Mouse (Mus musculus): ENCODE data around the gene Rragc. TPM values are rescaled to one million over a fixed set of nuclear protein-coding genes. Genes with fewer than 3 reads are reported as not detected.

The Rragc gene
- total and polyA plus RNA-seq, 3 experiments: 29.6 to 40.6 (median 39.4) TPM

DNA sequence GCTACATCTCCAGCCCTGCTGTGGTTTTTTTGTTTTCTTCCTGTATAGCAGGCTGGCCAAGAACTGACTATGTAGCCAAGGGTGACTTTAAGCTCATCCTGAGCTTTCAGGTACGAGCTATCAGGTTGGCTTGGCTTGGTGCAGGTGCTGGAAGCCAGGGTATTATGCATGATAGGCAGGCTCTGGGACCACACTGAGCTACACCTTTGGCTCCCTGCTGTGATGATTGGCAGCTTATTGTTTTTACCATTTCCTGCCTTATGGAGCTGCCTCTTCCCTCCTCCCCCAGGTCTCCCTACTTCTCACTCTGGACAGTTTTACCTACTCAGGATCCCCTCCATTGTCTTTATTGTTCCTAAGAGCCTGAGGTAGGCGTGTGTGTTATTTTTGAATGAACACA is 1.6 kb downstream of the Rragc start:
- H3K27me3 ChIP-seq (ENCODE audit: control insufficient read depth, insufficient read depth, low read length): no peaks in the 10 kb centered on the region
- H3K27ac ChIP-seq: no peak overlapping the region
- no peak for TF ChIP-seq POLR2A (IDR thresholded peaks at IDR 0.05; ENCODE audit: insufficient read depth, low read depth, low read length)
- no peak for TF ChIP-seq EP300 (IDR thresholded peaks at IDR 0.05; ENCODE audit: insufficient read depth, low read depth, low read length)
- no peak for TF ChIP-seq CTCF (IDR thresholded peaks at IDR 0.05)
- no peak overlapping the region; the same call in 1 of the 2 replicates for H3K4me3 ChIP-seq
- H3K36me3 ChIP-seq (ENCODE audit: control insufficient read depth, insufficient read depth, low read length): peaks cover 20% of the 10 kb centered on the region
- peaks cover 8% of the 10 kb centered on the region for H3K79me2 ChIP-seq (replicated peaks; ENCODE audit: control insufficient read depth, insufficient read depth, low read length)
- H3K9ac ChIP-seq (ENCODE audit: low read depth, low read length): no peak overlapping the region
- DNase-seq: no peak
- intact Hi-C loops (cut with DNase I): loop anchor here (10.0 kb wide), 1 partner anchor 784 kb away; the partner anchor contains the start of gene Ppie
- peaks cover 5% of the 10 kb centered on the region for H3K4me1 ChIP-seq (ENCODE audit: control insufficient read depth, insufficient read depth, low read length)
- 52% methylated on average over 2 of the region's 2 CpGs for WGBS

DNA sequence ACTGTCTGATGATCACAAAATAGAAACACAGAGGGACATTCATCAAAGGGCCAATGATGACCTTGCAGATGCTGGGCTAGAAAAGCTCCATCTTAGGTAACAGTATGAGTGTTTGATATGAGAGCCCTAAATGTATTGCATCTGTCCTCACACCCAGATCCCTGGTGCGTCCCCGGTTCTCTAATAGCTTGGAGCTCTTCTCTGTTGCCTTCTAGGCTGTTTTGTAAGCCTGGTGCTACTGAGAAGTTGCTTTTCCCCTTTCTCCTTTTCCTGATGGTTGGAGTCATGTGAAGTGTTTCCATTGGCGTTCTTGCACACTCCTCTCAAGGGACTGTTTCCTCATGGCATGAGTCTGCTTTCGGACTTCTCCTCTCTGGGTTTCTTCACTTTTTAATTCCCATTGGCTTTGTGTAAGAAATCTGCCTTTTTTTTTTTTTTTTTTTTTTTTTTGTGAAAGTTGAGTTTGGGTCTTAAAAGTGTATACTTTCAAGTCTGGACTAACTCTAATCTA is 3.9 kb downstream of the Rragc start:
- DNase-seq: no peak
- no peak overlapping the region for H3K27ac ChIP-seq
- peaks cover 20% of the 10 kb centered on the region for H3K36me3 ChIP-seq (ENCODE audit: control insufficient read depth, insufficient read depth, low read length)
- H3K4me3 ChIP-seq: no peak overlapping the region
- no peak for TF ChIP-seq EP300 (IDR thresholded peaks at IDR 0.05; ENCODE audit: insufficient read depth, low read depth, low read length)
- no peak for TF ChIP-seq POLR2A (IDR thresholded peaks at IDR 0.05; ENCODE audit: insufficient read depth, low read depth, low read length)
- no peak for TF ChIP-seq CTCF (IDR thresholded peaks at IDR 0.05)
- no peaks in the 10 kb centered on the region for H3K27me3 ChIP-seq (ENCODE audit: control insufficient read depth, insufficient read depth, low read length)
- peaks cover 8% of the 10 kb centered on the region for H3K79me2 ChIP-seq (replicated peaks; ENCODE audit: control insufficient read depth, insufficient read depth, low read length)
- H3K4me1 ChIP-seq (ENCODE audit: control insufficient read depth, insufficient read depth, low read length): peaks cover 5% of the 10 kb centered on the region
- H3K9ac ChIP-seq (ENCODE audit: low read depth, low read length): no peak overlapping the region
- intact Hi-C loops (cut with DNase I): no loop called here
- 83% methylated on average over 4 of the region's 4 CpGs for WGBS

DNA sequence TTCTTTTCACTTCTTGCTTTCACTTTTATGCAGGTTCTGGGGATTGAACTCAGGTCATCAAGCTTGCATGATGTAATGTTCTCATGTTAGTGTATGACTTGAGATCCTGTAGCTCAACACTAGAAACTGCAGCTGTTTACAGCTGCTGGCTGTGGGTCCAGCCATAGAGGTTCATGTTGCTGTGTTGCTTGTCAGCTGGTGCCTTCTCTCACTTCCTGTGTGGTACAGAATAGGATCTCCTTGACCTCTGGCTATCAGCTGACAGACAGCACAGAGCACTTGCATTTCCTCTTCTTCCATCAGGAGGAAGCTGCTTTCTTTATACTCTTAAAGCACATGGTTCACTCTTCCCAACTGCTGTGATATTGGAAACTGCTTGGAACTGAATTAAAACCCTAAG is 10.7 kb downstream of the Rragc start:
- peak in 1 of 2 experiments; percentile 24 for DNase-seq
- H3K36me3 ChIP-seq (ENCODE audit: control insufficient read depth, insufficient read depth, low read length): peaks cover 2% of the 10 kb centered on the region
- intact Hi-C loops (cut with DNase I): no loop called here

DNA sequence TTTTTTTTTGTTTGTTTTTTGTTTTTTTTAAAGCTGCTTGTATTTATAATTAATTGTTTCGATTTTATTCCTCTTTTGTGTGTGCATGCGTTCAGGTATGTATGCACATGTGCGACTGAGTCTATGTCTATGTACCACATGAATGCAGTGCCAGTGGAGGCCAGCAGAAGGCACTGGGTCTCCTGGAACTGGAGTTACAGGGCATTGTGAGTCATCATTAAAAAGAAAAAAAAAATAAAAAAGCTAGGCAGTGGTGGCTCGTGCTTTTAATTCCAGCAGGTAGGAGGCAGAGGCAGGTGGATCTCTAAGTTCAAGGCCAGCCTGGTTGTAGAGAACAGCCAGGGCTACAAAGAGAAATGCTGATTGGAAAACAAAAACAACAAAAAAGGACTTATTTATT is 12.7 kb downstream of the Rragc start:
- no peak overlapping the region for H3K4me3 ChIP-seq
- DNase-seq: no peak
- no peaks in the 10 kb centered on the region for H3K4me1 ChIP-seq (ENCODE audit: control insufficient read depth, insufficient read depth, low read length)
- H3K79me2 ChIP-seq (replicated peaks; ENCODE audit: control insufficient read depth, insufficient read depth, low read length): no peaks in the 10 kb centered on the region
- H3K27ac ChIP-seq: no peak overlapping the region
- 95% methylated on average over 4 of the region's 4 CpGs for WGBS
- no peak for TF ChIP-seq POLR2A (IDR thresholded peaks at IDR 0.05; ENCODE audit: insufficient read depth, low read depth, low read length)
- no peak for TF ChIP-seq EP300 (IDR thresholded peaks at IDR 0.05; ENCODE audit: insufficient read depth, low read depth, low read length)
- no peak for TF ChIP-seq CTCF (IDR thresholded peaks at IDR 0.05)
- H3K27me3 ChIP-seq (ENCODE audit: control insufficient read depth, insufficient read depth, low read length): no peaks in the 10 kb centered on the region
- peaks cover 2% of the 10 kb centered on the region for H3K36me3 ChIP-seq (ENCODE audit: control insufficient read depth, insufficient read depth, low read length)
- H3K9ac ChIP-seq (ENCODE audit: low read depth, low read length): no peak overlapping the region
- intact Hi-C loops (cut with DNase I): no loop called here

More for the DNA sequence above, 10.7 kb downstream of the Rragc start:
- no peaks in the 10 kb centered on the region for H3K27me3 ChIP-seq (ENCODE audit: control insufficient read depth, insufficient read depth, low read length)
- H3K9ac ChIP-seq (ENCODE audit: low read depth, low read length): no peak overlapping the region
- no peaks in the 10 kb centered on the region for H3K79me2 ChIP-seq (replicated peaks; ENCODE audit: control insufficient read depth, insufficient read depth, low read length)
- TF ChIP-seq EP300 (IDR thresholded peaks at IDR 0.05; ENCODE audit: insufficient read depth, low read depth, low read length) (no peak), POLR2A (IDR thresholded peaks at IDR 0.05; ENCODE audit: insufficient read depth, low read depth, low read length) (no peak), CTCF (IDR thresholded peaks at IDR 0.05) (no peak)
- H3K4me3 ChIP-seq: no peak overlapping the region
- no peaks in the 10 kb centered on the region for H3K4me1 ChIP-seq (ENCODE audit: control insufficient read depth, insufficient read depth, low read length)
- H3K27ac ChIP-seq: no peak overlapping the region

DNA sequence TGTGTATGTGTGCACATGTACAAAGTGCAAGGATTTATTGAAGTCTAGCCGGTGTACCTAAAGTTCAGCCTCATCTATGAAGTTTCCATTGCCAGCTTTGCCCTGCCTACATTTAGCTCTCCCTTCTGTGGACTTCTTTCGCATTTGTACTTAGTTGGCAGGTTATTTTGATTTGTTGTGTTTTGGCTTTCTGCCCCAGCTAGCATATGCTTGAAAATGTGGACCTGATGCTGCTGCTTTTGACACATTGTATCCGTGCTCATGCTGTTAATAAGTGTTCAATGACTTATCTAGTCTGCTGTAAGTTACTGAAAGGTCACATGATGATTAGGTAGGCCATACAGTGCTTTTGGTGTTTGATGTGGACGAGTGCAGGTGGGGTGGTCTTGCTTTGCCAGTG is 17.1 kb downstream of the Rragc start:
- H3K4me3 ChIP-seq: no peak overlapping the region
- 85% methylated on average over 4 of the region's 4 CpGs for WGBS
- H3K9ac ChIP-seq (ENCODE audit: low read depth, low read length): no peak overlapping the region
- no peaks in the 10 kb centered on the region for H3K79me2 ChIP-seq (replicated peaks; ENCODE audit: control insufficient read depth, insufficient read depth, low read length)
- TF ChIP-seq CTCF (IDR thresholded peaks at IDR 0.05): no peak
- TF ChIP-seq POLR2A (IDR thresholded peaks at IDR 0.05; ENCODE audit: insufficient read depth, low read depth, low read length): no peak
- no peak for TF ChIP-seq EP300 (IDR thresholded peaks at IDR 0.05; ENCODE audit: insufficient read depth, low read depth, low read length)
- peaks cover 2% of the 10 kb centered on the region; the same call in 1 of the 2 replicates for H3K36me3 ChIP-seq (ENCODE audit: control insufficient read depth, insufficient read depth, low read length)
- H3K27ac ChIP-seq: no peak overlapping the region
- no peak for DNase-seq
- no peaks in the 10 kb centered on the region for H3K4me1 ChIP-seq (ENCODE audit: control insufficient read depth, insufficient read depth, low read length)
- intact Hi-C loops (cut with DNase I): no loop called here
- no peaks in the 10 kb centered on the region for H3K27me3 ChIP-seq (ENCODE audit: control insufficient read depth, insufficient read depth, low read length)

DNA sequence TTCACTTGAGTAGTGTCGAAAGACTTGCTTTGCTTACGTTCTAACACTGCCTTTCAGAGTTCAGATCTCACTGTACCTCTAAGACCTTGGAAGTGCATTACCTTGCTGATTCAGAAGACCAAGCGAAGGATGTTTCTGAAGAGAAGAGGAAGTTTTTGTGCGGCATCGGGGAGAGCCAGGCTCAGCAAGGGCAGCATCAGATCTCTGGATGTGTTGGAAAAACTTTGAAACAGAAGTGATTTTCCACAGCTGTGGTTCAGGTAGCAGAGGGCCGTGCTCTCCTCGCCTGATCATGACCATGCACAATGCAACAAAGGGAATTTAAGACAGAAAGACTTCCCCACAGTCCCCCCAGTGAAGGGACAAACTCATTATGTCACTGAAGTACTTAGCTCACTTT is 18.8 kb downstream of the Rragc start:
- DNase-seq: no peak
- TF ChIP-seq EP300 (IDR thresholded peaks at IDR 0.05; ENCODE audit: insufficient read depth, low read depth, low read length): no peak
- no peak for TF ChIP-seq CTCF (IDR thresholded peaks at IDR 0.05)
- no peak for TF ChIP-seq POLR2A (IDR thresholded peaks at IDR 0.05; ENCODE audit: insufficient read depth, low read depth, low read length)
- H3K4me3 ChIP-seq: no peak overlapping the region

More for the DNA sequence above, 18.8 kb downstream of the Rragc start:
- H3K79me2 ChIP-seq (replicated peaks; ENCODE audit: control insufficient read depth, insufficient read depth, low read length): no peaks in the 10 kb centered on the region
- 91% methylated on average over 7 of the region's 7 CpGs for WGBS
- H3K9ac ChIP-seq (ENCODE audit: low read depth, low read length): no peak overlapping the region
- no peak overlapping the region for H3K27ac ChIP-seq
- H3K27me3 ChIP-seq (ENCODE audit: control insufficient read depth, insufficient read depth, low read length): no peaks in the 10 kb centered on the region
- no peaks in the 10 kb centered on the region for H3K4me1 ChIP-seq (ENCODE audit: control insufficient read depth, insufficient read depth, low read length)
- H3K36me3 ChIP-seq (ENCODE audit: control insufficient read depth, insufficient read depth, low read length): peaks cover 2% of the 10 kb centered on the region; the same call in 1 of the 2 replicates
- intact Hi-C loops (cut with DNase I): no loop called here
